Mouse (Mus musculus) kidney, postnatal 25 days (tissue): ENCODE results near the gene Pibf1.
A peak's percentile ranks its signal among the peaks of the same experiment; 100 is the strongest.

Experiments
- DNase-seq, 2 experiments: peaks; one replicate each; pipeline ENCODE4 v3.0.0; 2021; ENCODE audit warnings: mixed read lengths in 2 of 2

Gene Pibf1

DNA sequence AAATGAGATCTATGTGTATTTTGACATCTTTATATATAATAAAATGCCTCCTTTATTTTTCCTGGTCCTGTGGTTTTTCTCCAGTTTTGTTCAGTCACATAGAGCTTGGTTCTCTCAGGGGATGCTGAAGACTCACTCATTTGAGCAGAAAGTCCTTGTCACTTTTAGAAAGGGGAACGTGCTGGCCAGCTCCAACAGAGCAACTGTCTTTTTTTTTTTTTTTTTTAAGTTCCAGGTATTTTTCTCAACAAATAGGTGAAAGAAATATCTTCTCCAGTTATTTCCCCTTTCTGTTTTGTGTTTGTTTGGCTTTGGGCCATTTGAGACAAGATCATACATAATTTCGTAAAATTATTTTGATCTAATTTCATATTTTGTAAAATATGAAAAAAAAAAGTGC is 174.8 kb downstream of the Pibf1 start:
- DNase-seq, result no peak

DNA sequence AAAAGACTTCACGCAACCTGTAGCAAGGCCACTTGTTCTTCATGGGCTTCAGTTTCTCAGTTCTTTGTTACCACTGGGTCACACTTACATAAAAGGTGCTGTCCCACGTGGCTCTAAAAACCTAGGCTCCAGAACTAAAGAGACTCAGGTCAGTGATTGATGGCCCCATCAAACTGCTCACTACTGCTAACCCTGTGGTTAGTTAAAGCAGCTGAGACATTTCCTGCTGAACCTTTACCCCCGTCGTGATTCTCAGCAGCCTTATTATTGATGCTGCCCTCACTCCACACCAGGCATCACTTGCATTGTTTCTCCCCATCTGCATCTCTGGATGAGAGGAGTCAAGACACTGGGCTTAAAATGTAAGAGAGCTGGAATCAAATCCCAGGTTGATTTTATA is 176.6 kb downstream of the Pibf1 start:
- DNase-seq, result no peak

- no peak for DNase-seq
These were observed 179.1 kb downstream of the Pibf1 start for GRCm38 (mm10) chr14:99278312-99278711.

DNA sequence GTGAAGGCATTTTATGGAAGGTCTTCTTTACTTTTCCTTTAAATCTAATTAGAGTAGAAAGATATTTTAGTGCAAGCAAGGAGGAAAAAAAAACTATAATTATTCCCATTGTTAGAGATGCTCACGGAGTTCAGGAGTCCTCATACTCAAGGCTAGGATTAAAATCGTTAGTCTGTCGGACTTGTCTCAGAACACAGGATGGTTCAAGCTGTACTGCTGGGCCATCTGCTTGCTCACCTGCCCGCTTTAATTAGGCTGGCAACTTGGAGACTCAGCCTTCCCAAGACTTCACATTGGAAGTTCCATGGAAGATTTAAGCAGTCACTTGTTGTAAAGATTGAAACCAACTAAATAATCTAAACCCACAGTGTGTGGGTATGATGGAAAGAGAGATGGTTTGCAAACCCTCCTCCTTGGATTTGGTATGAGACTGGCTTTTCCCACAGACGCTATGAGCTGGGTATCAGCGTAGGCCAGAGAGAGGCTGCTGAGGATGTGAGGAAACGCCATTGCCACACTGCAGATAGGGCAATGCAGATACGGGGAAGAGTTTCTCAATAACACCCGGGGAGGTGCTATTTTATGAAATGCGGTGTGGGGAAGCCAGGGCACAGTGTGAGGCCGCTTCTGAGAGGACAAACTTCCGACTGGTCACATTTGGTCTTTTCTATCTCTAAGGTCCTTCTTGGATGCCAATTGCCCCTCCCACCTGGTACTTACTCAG is 179.7 kb downstream of the Pibf1 start:
- DNase-seq, result no peak

- DNase-seq, result no peak
These were observed 181.2 kb downstream of the Pibf1 start for GRCm38 (mm10) chr14:99280399-99280798.

DNA sequence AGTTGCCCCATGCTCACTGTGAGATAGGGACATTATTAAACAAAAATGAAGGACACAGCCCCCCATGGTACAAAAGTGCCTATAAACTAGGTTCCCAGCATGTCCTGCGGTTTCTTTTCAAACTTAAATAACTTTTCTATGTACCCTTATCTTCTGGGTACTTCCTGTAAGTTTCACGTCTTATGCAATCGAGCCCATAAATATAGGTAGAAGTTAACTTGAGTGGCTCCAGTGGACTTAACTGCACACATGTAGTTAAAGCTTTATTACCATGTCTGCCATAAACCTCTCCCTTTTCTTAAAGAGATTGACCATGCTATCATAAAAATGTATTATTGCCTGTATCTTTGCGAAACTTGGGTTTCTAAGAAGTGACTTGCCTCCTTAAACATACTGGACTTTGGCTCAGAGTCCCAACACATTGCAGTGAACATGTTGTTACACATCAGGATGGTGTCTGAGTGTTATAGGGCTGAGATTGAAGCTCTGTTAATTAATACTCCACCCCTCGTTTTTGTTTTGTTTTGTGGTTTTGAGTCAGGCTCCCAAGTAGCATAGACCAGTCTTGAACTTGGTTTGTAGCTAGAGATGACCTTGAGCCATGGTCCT is 181.7 kb downstream of the Pibf1 start:
- DNase-seq, result no peak

DNA sequence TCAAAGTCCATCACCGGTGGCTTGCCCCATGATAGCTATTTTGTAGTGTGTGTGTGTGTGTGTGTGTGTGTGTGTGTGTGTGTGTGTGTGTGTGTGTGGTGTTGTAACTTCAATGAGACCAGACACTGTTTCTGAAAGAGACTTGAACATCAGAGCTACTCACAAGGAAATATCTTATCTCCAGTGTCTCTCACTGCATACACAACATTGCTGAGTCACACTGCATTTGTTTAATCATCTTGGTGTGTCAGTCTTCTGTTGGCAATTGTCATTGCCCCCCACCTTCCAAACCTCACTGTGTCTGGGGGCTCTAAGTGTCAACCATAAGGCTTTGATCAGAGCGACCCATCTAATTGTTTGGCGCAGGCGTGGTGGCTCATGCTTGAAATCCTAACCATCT is 186.3 kb downstream of the Pibf1 start:
- DNase-seq, result no peak

GRCm38 (mm10) chr14:99292176-99292575 is 193.0 kb downstream of the Pibf1 start:
- no peak for DNase-seq

DNA sequence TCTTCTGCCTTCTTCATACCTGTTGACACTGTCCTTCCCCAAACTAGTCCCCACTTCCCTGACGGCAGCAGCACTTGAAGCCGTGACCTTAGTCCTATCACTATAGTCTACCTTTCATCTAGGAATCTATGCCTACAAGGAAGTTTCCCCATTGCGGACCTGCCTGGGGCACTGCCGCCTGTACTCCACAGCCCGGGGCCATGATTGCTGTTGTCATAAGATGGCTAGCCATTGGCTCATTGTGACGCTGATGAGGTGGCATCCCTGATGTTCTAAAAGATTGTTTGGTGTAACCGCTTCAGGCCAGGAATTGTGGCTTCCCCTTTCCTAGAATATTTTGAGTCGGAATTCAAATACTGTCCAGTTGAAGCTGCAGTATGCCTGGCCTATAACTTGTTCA is 195.2 kb downstream of the Pibf1 start:
- no peak for DNase-seq

DNA sequence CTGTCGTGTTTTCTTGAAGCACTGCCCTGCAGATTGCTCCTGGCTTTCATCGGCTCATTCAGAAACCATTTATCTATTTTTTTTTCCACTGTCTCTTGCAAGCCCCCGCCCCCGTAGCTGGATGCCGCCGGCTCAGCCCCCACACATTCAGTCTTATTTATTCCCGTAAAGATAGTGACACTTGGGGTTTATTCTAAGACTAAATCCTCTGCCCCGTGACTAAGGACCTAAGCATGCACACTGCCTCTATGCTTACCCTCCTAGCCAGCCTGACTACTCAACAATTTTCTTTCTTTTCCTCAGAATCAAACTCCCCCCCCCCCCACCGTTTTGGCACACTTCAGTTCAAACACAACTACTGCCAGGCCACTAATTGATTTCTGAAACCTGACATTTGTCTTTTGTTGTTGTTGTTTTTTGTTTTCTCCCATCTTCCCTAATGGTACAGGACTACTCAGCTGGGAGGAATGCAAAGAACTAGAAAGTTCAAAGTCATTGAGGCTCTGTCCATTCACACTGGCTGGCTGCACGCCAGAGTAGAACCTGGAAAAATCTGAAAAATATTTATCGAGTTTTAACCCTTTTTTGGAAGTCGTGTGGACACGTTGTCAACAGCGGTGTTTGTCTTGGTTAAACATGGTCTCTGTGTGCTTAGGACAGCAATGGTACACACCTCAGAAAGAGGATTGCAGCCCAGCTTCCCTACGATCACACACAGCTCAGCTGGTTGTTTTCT is 196.6 kb downstream of the Pibf1 start:
- no peak for DNase-seq

DNA sequence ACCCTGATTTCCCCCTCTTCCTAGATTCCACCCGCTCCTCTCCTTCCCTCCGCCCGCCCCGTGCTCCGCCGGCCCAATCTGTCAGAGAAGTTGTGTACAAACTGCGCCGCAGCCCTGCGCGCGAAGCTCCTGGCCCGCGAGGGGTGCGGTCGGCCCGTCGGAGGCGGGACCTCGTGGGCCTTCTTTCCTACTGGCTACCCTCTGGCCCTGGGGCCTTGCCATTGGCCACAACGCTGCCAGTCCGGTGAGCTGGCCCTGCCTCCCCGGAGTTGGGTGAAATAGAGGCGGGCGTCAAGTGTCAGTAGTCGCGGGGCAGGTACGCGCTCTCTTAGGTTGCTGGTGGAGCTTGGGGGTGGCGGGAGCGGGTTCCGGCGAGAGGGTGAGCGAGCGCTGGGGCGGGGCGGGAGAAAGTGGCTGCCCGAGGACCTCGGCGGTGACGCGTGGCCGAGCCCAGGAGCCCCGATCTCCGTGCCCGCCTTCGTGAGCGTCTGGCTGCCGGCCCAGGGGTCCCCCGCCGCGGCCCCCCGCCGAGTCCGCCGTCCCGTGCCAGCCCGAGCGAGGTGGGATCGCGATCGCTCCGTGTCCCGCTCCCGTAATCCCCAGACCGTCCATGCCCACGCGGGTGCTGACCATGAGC is 199.3 kb downstream of the Pibf1 start, which contains the start of gene Klf5:
Gene Klf5, plus strand, starts transcription at position 307 of the 637 bp plus-strand sequence.
- DNase-seq, result peak; percentile 95 to 98

GRCm38 (mm10) chr14:99299022-99299481 is 199.8 kb downstream of the Pibf1 start:
- peak; percentile 62 to 83 for DNase-seq

GRCm38 (mm10) chr14:99299701-99300191 is 200.5 kb downstream of the Pibf1 start:
- DNase-seq, result no peak

- DNase-seq, result no peak
These were observed 202.2 kb downstream of the Pibf1 start for GRCm38 (mm10) chr14:99301472-99301871.
